Mouse (Mus musculus): Measurements from ENCODE around the gene Zbtb16.

GRCm38 (mm10) chr9:48700871-48701270 lies 135.2 kb downstream of the Zbtb16 start:
- no peak for TF ChIP-seq CTCF (IDR thresholded peaks at IDR 0.05; ENCODE audit: borderline replicate concordance, insufficient read depth, low read length)
- TF ChIP-seq POLR2A (IDR thresholded peaks at IDR 0.05; ENCODE audit: low read depth, low read length), result no peak
